Mouse (Mus musculus) adrenal gland, adult 18-20 months (tissue): ENCODE results near the gene Syde1. TPM values are rescaled to one million over a fixed set of nuclear protein-coding genes. Genes with fewer than 3 reads are reported as not detected.
"Not testable (repeated sequence)": the region's sequence is repeated elsewhere in the genome, so short reads cannot be mapped to it uniquely, and the experiment has no call there.

Experiments
- DNase-seq, 2 experiments: peaks; one replicate each; pipeline ENCODE4 v3.0.0; 2021 to 2022; ENCODE audit warnings: low spot score in 2 of 2
- long read RNA-seq, 2 experiments: library from polyadenylated mRNA; stranded (forward); transcript quantifications; one replicate each; pipeline ENCODE4 v2.0.0; 2021
- total RNA-seq, 2 experiments: library from RNA; stranded (reverse); gene quantifications; 1 replicate in 1 of 2; 2 replicates in 1 of 2; pipeline ENCODE4 v1.2.3; 2021

Syde1 gene
- total RNA-seq = 10 to 100 TPM; 25.2 to 32.3 TPM
- long read RNA-seq, experiment 1, transcript Syde1-201 (8 exons, 3,288 nt) = major isoform, 47 of 64 reads
- long read RNA-seq, experiment 1, partial matches to known transcripts = 12 of 64 reads
- long read RNA-seq, experiment 1, other reads (novel, unspliced or antisense) = 5 of 64 reads
- long read RNA-seq, experiment 2, transcript Syde1-201 (8 exons, 3,288 nt) = major isoform, 23 of 47 reads
- long read RNA-seq, experiment 2, partial matches to known transcripts = 22 of 47 reads
- long read RNA-seq, experiment 2, other reads (novel, unspliced or antisense) = 2 of 47 reads

- DNase-seq = peak; percentile 52 to 61
Observed at GRCm38 (mm10) chr10:78591406-78592328, at the start of gene Syde1. Gene Syde1 (minus strand): TSS chr10:78591964.

GRCm38 (mm10) chr10:78632311-78632710 lies 40.5 kb upstream of the Syde1 start:
- no peak for DNase-seq

- DNase-seq = no peak
Observed at GRCm38 (mm10) chr10:78630194-78630593, 38.4 kb upstream of the Syde1 start.

GRCm38 (mm10) chr10:78623143-78623542 lies 31.4 kb upstream of the Syde1 start:
- not testable (repeated sequence) for DNase-seq

GRCm38 (mm10) chr10:78617974-78618373 lies 26.2 kb upstream of the Syde1 start, which contains the start of gene Olfr1357:
Gene Olfr1357 (minus strand): TSS chr10:78618074.
- no peak for DNase-seq

GRCm38 (mm10) chr10:78607602-78608001 lies 15.8 kb upstream of the Syde1 start:
- DNase-seq = no peak

- DNase-seq = no peak
Observed at GRCm38 (mm10) chr10:78605080-78605479, 13.3 kb upstream of the Syde1 start.

GRCm38 (mm10) chr10:78599865-78600264 lies 8.1 kb upstream of the Syde1 start:
- no peak for DNase-seq

GRCm38 (mm10) chr10:78594566-78594965 lies 2.8 kb upstream of the Syde1 start:
- DNase-seq = no peak

GRCm38 (mm10) chr10:78594157-78594556 lies 2.4 kb upstream of the Syde1 start:
- DNase-seq = no peak

- DNase-seq = no peak
Observed at GRCm38 (mm10) chr10:78593736-78594135, 2.0 kb upstream of the Syde1 start.

GRCm38 (mm10) chr10:78592856-78593379 lies 1.2 kb upstream of the Syde1 start:
- no peak for DNase-seq

- DNase-seq = peak in 1 of 2 experiments; percentile 25
Observed at GRCm38 (mm10) chr10:78590744-78591143, 1.0 kb downstream of the Syde1 start.

- no peak for DNase-seq
Observed at GRCm38 (mm10) chr10:78589901-78590300, 1.9 kb downstream of the Syde1 start.

- DNase-seq = no peak
Observed at GRCm38 (mm10) chr10:78589291-78589690, 2.5 kb downstream of the Syde1 start.

- DNase-seq = no peak
Observed at GRCm38 (mm10) chr10:78586026-78586425, 5.7 kb downstream of the Syde1 start.

- no peak for DNase-seq
Observed at GRCm38 (mm10) chr10:78585606-78586005, 6.2 kb downstream of the Syde1 start.

GRCm38 (mm10) chr10:78584996-78585395 lies 6.8 kb downstream of the Syde1 start:
- DNase-seq = no peak

- no peak for DNase-seq
Observed at GRCm38 (mm10) chr10:78583939-78584338, 7.8 kb downstream of the Syde1 start.

- DNase-seq = no peak
Observed at GRCm38 (mm10) chr10:78583347-78583746, 8.4 kb downstream of the Syde1 start.

GRCm38 (mm10) chr10:78581121-78581520 lies 10.6 kb downstream of the Syde1 start:
- no peak for DNase-seq

GRCm38 (mm10) chr10:78578204-78578603 lies 13.6 kb downstream of the Syde1 start:
- no peak for DNase-seq
